Mouse (Mus musculus): ENCODE measurements at regions not wholly inside any gene's neighbourhood (a gene's known extent, or its start where the extent isn't known, plus 50 kb on each side); places are given as distances from the start of the nearest gene placed in this dataset.

DNA sequence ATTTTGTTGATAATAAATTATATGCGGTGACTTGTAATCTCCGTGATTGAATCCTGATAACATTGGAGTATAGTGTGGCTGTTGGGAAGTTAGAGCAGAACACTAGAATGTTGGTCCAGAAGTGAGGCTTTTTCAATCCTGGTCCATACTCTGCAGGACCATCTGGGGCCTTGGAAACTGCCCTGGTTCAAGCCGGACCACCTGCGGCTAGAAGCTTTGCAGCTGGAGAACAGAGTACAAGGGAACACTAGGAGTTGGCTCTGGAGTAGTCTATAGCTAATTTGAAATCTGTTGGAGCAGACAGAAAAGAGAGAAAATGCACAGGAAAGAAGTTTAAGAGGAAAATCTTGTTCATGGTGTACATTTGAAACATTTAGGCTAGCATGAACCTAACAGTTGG is 79.0 kb downstream of the Casp12 start:
- no peak overlapping the region for H3K4me3 ChIP-seq (ENCODE audit: control insufficient read depth in 1 of 2, insufficient read depth in 1 of 2, low read depth in 2 of 2, low read length in 2 of 2)
- DNase-seq (ENCODE audit: low read depth, low spot score): no peak
- H3K36me3 ChIP-seq (ENCODE audit: control insufficient read depth in 1 of 2, insufficient read depth in 2 of 2, low read length in 2 of 2): no peaks in the 10 kb centered on the region
- TF ChIP-seq CHD1 (IDR thresholded peaks at IDR 0.05; ENCODE audit: low read depth, low read length): no peak
- TF ChIP-seq ZMIZ1 (IDR thresholded peaks at IDR 0.05; ENCODE audit: low read depth, low read length): no peak
- no peak for TF ChIP-seq MXI1 (IDR thresholded peaks at IDR 0.05; ENCODE audit: low read depth, low read length)
- no peak for TF ChIP-seq USF1 (IDR thresholded peaks at IDR 0.05; ENCODE audit: low read depth, low read length)
- TF ChIP-seq GATA1 (IDR thresholded peaks at IDR 0.05; ENCODE audit: low read depth, low read length): no peak
- TF ChIP-seq GABPA (IDR thresholded peaks at IDR 0.05; ENCODE audit: low read depth, low read length): no peak
- TF ChIP-seq POLR2AphosphoS5 (IDR thresholded peaks at IDR 0.05; ENCODE audit: borderline replicate concordance, low read depth, low read length): no peak
- no peak for TF ChIP-seq MAZ (IDR thresholded peaks at IDR 0.05; ENCODE audit: low read depth, low read length)
- no peak for TF ChIP-seq HCFC1 (IDR thresholded peaks at IDR 0.05; ENCODE audit: low read depth, low read length)
- TF ChIP-seq CTCF (IDR thresholded peaks at IDR 0.05 in 2 of 3, conservative IDR thresholded peaks at IDR 0.05 in 1 of 3; ENCODE audit: control insufficient read depth in 1 of 3, insufficient read depth in 1 of 3, low read depth in 2 of 3, low read length in 3 of 3, poor library complexity in 1 of 3, severe bottlenecking in 1 of 3): no peak
- no peak for TF ChIP-seq TBP (IDR thresholded peaks at IDR 0.05; ENCODE audit: low read depth, low read length)
- TF ChIP-seq NRF1 (IDR thresholded peaks at IDR 0.05; ENCODE audit: insufficient read depth, low read depth, low read length, poor library complexity, severe bottlenecking): no peak
- TF ChIP-seq BHLHE40 (IDR thresholded peaks at IDR 0.05; ENCODE audit: borderline replicate concordance, low read depth, low read length): no peak
- no peak for TF ChIP-seq POLR2A (IDR thresholded peaks at IDR 0.05; ENCODE audit: control insufficient read depth in 1 of 2, insufficient read depth in 1 of 2, low read depth in 1 of 2, low read length in 2 of 2, poor library complexity in 1 of 2)
- TF ChIP-seq JUND (IDR thresholded peaks at IDR 0.05; ENCODE audit: low read depth, low read length): no peak
- TF ChIP-seq USF2 (IDR thresholded peaks at IDR 0.05; ENCODE audit: borderline replicate concordance in 1 of 2, insufficient read depth in 1 of 2, low read depth in 1 of 2, low read length in 2 of 2): no peak
- H3K27me3 ChIP-seq (ENCODE audit: control insufficient read depth in 1 of 2, insufficient read depth in 2 of 2, low read length in 2 of 2): no peaks in the 10 kb centered on the region
- no peaks in the 10 kb centered on the region for H3K79me2 ChIP-seq (ENCODE audit: control insufficient read depth, insufficient read depth, low read length, poor library complexity)
- H3K27ac ChIP-seq (ENCODE audit: control insufficient read depth, low read depth, low read length): no peak overlapping the region
- H3K9ac ChIP-seq (ENCODE audit: control insufficient read depth, low read depth, low read length, poor library complexity, severe bottlenecking): no peak overlapping the region
- H3K9me3 ChIP-seq (replicated peaks; ENCODE audit: insufficient read depth, low read length): no peaks in the 10 kb centered on the region
- no peaks in the 10 kb centered on the region for H3K4me1 ChIP-seq (ENCODE audit: control insufficient read depth in 1 of 2, insufficient read depth in 2 of 2, low read length in 2 of 2)

DNA sequence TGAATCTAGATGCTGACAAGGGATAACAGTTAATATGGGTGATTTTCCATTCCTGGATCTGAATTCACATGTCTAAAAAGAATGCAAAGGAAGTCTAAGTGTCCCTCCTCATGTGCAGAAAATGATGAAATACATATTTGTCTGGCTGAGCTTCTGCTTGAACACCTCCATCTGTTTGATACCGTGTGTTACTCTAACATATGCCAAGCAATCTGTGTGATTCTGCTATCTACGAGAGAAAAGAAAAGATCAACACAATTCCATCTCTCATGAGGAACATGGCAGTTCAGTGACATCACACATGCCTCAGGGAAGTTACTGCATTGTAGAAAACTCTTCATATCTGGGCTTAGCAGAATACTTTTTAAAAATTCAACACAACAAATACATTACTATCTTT is 103.0 kb downstream of the Casp12 start:
- H3K79me2 ChIP-seq (ENCODE audit: control insufficient read depth, insufficient read depth, low read length, poor library complexity): no peaks in the 10 kb centered on the region
- no peak for DNase-seq (ENCODE audit: low read depth, low spot score)
- no peaks in the 10 kb centered on the region for H3K36me3 ChIP-seq (ENCODE audit: control insufficient read depth in 1 of 2, insufficient read depth in 2 of 2, low read length in 2 of 2)
- H3K4me3 ChIP-seq (ENCODE audit: control insufficient read depth in 1 of 2, insufficient read depth in 1 of 2, low read depth in 2 of 2, low read length in 2 of 2): no peak overlapping the region
- TF ChIP-seq HCFC1 (IDR thresholded peaks at IDR 0.05; ENCODE audit: low read depth, low read length) (no peak), MXI1 (IDR thresholded peaks at IDR 0.05; ENCODE audit: low read depth, low read length) (no peak), NRF1 (IDR thresholded peaks at IDR 0.05; ENCODE audit: insufficient read depth, low read depth, low read length, poor library complexity, severe bottlenecking) (no peak), ZC3H11A (IDR thresholded peaks at IDR 0.05; ENCODE audit: low read depth, low read length) (no peak), RAD21 (IDR thresholded peaks at IDR 0.05; ENCODE audit: low read depth, low read length) (no peak), E2F4 (IDR thresholded peaks at IDR 0.05; ENCODE audit: borderline replicate concordance, low read depth, low read length) (no peak), POLR2AphosphoS2 (IDR thresholded peaks at IDR 0.05; ENCODE audit: low read length) (no peak), JUND (IDR thresholded peaks at IDR 0.05; ENCODE audit: low read depth, low read length) (no peak)
- H3K9ac ChIP-seq (ENCODE audit: control insufficient read depth, low read depth, low read length, poor library complexity, severe bottlenecking): no peak overlapping the region
- H3K4me1 ChIP-seq (ENCODE audit: control insufficient read depth in 1 of 2, insufficient read depth in 2 of 2, low read length in 2 of 2): no peaks in the 10 kb centered on the region
- H3K27me3 ChIP-seq (ENCODE audit: control insufficient read depth in 1 of 2, insufficient read depth in 2 of 2, low read length in 2 of 2): no peaks in the 10 kb centered on the region
- H3K27ac ChIP-seq (ENCODE audit: control insufficient read depth, low read depth, low read length): no peak overlapping the region
- no peaks in the 10 kb centered on the region for H3K9me3 ChIP-seq (replicated peaks; ENCODE audit: insufficient read depth, low read length)
